Mouse (Mus musculus) lung, adult 10 weeks (tissue): ENCODE results near the gene Tesk1. TPM values are rescaled to one million over a fixed set of nuclear protein-coding genes. Genes with fewer than 3 reads are reported as not detected.

Experiments
- polyA plus RNA-seq: library from polyadenylated mRNA; stranded (reverse); fragments of 350-450 nt; fragmentation: Illumina TruSeq; extraction: RNeasy Lipid Tissue Mini Kit (QIAGEN cat#74804); gene quantifications from one replicate; pipeline ENCODE4 v1.2.3, GENCODE M21; 2014; ENCODE audit warnings: low read depth, low replicate concordance; ENCODE audit not compliant: insufficient read depth

Gene Tesk1
- 23.0 TPM for polyA plus RNA-seq

GRCm38 (mm10) chr4:43441639-43442038 is at the start of gene Tesk1:
Gene Tesk1, plus strand, starts transcription at chr4:43441939.

GRCm38 (mm10) chr4:43428946-43429345 is 12.8 kb upstream of the Tesk1 start, which contains the start of gene Fam166b:
Gene Fam166b, minus strand, starts transcription at chr4:43429134.

DNA sequence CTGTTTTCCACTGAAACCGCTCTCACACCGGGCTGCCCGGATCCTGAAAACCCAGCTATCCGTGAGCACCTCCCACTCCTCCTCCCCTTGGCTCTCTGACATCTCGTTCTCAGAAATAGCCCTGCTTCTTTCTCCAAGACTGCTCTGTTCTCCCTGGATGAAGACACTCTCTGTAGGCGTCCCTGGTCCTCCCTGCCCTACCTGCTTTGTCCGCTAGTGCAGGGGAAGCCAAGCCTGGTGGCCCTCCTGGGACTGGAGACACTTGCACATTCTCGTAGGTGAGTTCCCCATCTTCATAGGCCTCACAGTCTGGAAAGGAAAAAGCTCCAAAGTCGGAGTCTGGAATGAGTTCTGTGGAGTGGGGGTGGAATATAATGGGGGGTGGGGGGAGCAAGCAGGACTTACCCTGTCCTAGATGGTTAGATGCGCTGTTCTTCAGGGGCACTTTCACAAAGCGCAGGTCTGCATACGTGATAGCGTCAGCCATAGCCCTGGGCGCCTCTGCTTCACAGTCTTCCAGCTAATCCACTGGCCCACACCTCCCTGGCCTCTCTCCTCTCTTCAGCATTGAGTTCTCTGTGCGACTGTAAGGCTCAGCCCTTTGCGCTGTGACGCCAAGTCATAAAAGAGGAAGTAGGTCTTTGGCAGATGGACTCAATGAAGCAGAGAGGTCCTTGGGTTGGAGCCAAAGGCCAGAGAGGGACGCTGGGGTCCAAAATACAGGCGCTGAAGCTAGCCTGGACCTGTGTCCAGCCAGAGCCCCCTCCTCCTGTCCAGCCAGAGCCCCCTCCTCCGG is 12.5 kb downstream of the Tesk1 start, which contains the start of gene Cd72:
Gene Cd72 (minus strand): TSS at position 588 of the 796 bp plus-strand sequence.

GRCm38 (mm10) chr4:43483535-43484091 is 41.9 kb downstream of the Tesk1 start, which contains the start of gene Sit1:
Gene Sit1, minus strand, starts transcription at chr4:43483734.

GRCm38 (mm10) chr4:43492821-43493185 is 51.1 kb downstream of the Tesk1 start, which contains the start of gene Ccdc107:
Gene Ccdc107, plus strand, starts transcription at chr4:43492900.

Other genes starting within 250 kb of the Tesk1 start
- 0.08 TPM for gene Atp8b5, start 174.8 kb upstream of the Tesk1 start, polyA plus RNA-seq
- gene Rusc2, start 60.0 kb upstream of the Tesk1 start, polyA plus RNA-seq, result 27.1 TPM
- gene Fam166b, start 12.8 kb upstream of the Tesk1 start, polyA plus RNA-seq, result 7.8 TPM
- 11.9 TPM for gene Cd72, start 12.7 kb downstream of the Tesk1 start, polyA plus RNA-seq
- gene Sit1, start 41.8 kb downstream of the Tesk1 start, polyA plus RNA-seq, result 1.3 TPM
- 80.3 TPM for gene Ccdc107, start 51.0 kb downstream of the Tesk1 start, polyA plus RNA-seq
- gene Arhgef39, start 57.8 kb downstream of the Tesk1 start, polyA plus RNA-seq, result 2.2 TPM
- gene Car9, start 65.0 kb downstream of the Tesk1 start, polyA plus RNA-seq, result 0.59 TPM
- 156 TPM for gene Tpm2, start 81.8 kb downstream of the Tesk1 start, polyA plus RNA-seq
- 49.2 TPM for gene Creb3, start 120.4 kb downstream of the Tesk1 start, polyA plus RNA-seq
- gene Tln1, start 120.8 kb downstream of the Tesk1 start, polyA plus RNA-seq, result 47.0 TPM
- 8.9 TPM for gene Rgp1, start 136.8 kb downstream of the Tesk1 start, polyA plus RNA-seq
- gene Gba2, start 136.9 kb downstream of the Tesk1 start, polyA plus RNA-seq, result 7.9 TPM
- not detected for gene Msmp, start 142.6 kb downstream of the Tesk1 start, polyA plus RNA-seq
- gene Npr2, start 190.0 kb downstream of the Tesk1 start, polyA plus RNA-seq, result 36.3 TPM
- gene Spag8, start 211.7 kb downstream of the Tesk1 start, polyA plus RNA-seq, result 4.8 TPM
- 96.7 TPM for gene Hint2, start 214.5 kb downstream of the Tesk1 start, polyA plus RNA-seq
- gene Tmem8b, start 227.0 kb downstream of the Tesk1 start, polyA plus RNA-seq, result 2.8 TPM
- gene Fam221b, start 227.2 kb downstream of the Tesk1 start, polyA plus RNA-seq, result 0.08 TPM